Mouse (Mus musculus): ENCODE measurements around the gene Fndc3b. TPM values are rescaled to one million over a fixed set of nuclear protein-coding genes. Genes with fewer than 3 reads are reported as not detected.
A peak's percentile ranks its signal among the peaks of the same experiment; 100 is the strongest.

Gene Fndc3b
- polyA plus RNA-seq, 1 experiment from 2014 or later: 14.6 TPM

DNA sequence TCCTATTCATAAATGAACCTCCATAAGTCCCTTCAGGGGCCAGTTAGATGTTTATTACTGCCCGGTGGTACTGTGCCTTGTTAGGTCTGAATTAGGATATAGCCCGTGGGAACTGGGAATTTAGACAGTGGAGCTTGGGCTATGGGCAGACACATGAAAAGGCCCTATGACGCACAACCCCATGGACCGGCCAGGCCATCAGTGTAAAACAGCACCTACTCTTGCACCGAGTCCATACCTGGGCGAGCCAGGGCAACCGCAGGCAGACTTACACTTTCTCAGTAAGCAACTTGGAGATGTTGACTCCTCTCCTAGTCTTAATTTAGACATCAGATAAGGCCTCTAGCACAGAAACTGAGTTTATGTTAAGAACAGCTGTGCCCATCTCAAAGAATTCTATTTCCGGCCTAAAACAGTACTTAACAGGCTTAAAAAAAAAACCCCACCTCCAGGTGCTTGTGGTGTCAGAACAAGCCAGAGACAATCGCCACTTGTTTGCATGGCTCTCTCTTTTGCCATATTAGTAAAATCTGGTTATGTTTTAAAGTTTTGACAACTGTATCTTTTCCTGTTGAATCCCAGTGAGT lies 248.7 kb downstream of the Fndc3b start:
- no peaks in the 10 kb centered on the region for H3K27me3 ChIP-seq
- no peak overlapping the region for H3K9ac ChIP-seq (replicated peaks)
- no peak overlapping the region for H3K4me2 ChIP-seq (replicated peaks)
- H3K9me3 ChIP-seq: no peaks in the 10 kb centered on the region
- WGBS: 94% methylated on average over 9 of the region's 9 CpGs
- H3K4me1 ChIP-seq: no peaks in the 10 kb centered on the region
- H3K4me3 ChIP-seq: no peak overlapping the region
- no peak overlapping the region for H3K27ac ChIP-seq (replicated peaks)
- no peak for ATAC-seq (ENCODE audit: low FRiP score, low read depth)
- peaks cover 32% of the 10 kb centered on the region; the same call in 1 of the 2 replicates for H3K36me3 ChIP-seq

GRCm38 (mm10) chr3:27461861-27462260 lies 249.2 kb downstream of the Fndc3b start:
- H3K4me3 ChIP-seq: no peak overlapping the region
- H3K36me3 ChIP-seq: peaks cover 33% of the 10 kb centered on the region; the same call in 1 of the 2 replicates
- H3K27me3 ChIP-seq: no peaks in the 10 kb centered on the region
- no peak overlapping the region for H3K9ac ChIP-seq (replicated peaks)
- no peak overlapping the region for H3K4me2 ChIP-seq (replicated peaks)
- no peak for ATAC-seq (ENCODE audit: low FRiP score, low read depth)
- no peaks in the 10 kb centered on the region for H3K9me3 ChIP-seq
- no peak overlapping the region for H3K27ac ChIP-seq (replicated peaks)
- no peaks in the 10 kb centered on the region for H3K4me1 ChIP-seq
- WGBS: 94% methylated on average over 7 of the region's 7 CpGs

DNA sequence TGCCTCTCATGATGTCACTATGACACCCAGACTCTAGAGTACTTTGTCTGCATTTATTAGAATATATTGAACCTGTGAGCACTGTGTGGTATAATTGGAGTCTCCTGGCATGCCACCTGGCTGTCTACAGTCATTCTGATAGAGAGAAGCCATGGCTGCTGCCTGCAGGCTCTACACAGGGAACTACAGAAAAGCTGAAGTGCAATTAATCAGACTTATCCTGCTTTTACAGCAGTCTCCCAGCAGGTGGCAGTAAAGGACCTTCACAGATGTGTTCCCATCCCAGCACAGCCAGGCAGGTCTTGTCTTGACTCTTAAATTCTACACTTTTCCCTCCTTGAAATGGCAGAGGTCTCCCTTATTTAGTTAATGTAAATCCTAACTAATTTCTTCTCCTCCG lies 250.1 kb downstream of the Fndc3b start:
- Histone ChIP-seq H3K4me2 (replicated peaks) (no peak overlapping the region), H3K27me3 (no peaks in the 10 kb centered on the region), H3K4me1 (no peaks in the 10 kb centered on the region), H3K9me3 (no peaks in the 10 kb centered on the region), H3K9ac (replicated peaks) (no peak overlapping the region), H3K4me3 (no peak overlapping the region), H3K36me3 (peaks cover 42% of the 10 kb centered on the region), H3K27ac (replicated peaks) (no peak overlapping the region)
- ATAC-seq (ENCODE audit: low FRiP score, low read depth): peak; percentile 66; the same call in 1 of the 2 replicates
- WGBS: 75% methylated on average over 1 of the region's 1 CpGs

DNA sequence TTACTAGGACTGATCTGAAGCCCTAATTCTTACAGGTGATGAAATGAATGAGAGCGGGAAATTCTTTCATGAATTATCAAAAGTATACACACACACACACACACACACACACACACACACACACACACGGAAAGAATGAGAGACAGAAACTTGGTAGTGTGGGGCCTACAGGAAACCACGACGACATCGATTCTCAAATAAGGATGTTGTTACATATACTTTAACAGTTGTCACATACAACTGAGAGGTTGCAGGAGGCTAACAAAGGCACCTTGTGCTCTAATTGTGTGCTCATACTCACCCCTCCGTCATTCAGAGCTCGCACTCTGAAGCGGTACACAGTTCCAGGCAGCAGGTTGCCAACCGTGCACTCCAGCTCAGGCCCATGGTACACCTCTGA lies 252.7 kb downstream of the Fndc3b start:
- peaks cover 56% of the 10 kb centered on the region for H3K36me3 ChIP-seq
- H3K9me3 ChIP-seq: no peaks in the 10 kb centered on the region
- 93% methylated on average over 9 of the region's 9 CpGs for WGBS
- no peak overlapping the region for H3K4me2 ChIP-seq (replicated peaks)
- no peak for ATAC-seq (ENCODE audit: low FRiP score, low read depth)
- no peak overlapping the region for H3K4me3 ChIP-seq
- H3K4me1 ChIP-seq: no peaks in the 10 kb centered on the region
- H3K27me3 ChIP-seq: no peaks in the 10 kb centered on the region
- H3K9ac ChIP-seq (replicated peaks): no peak overlapping the region
- no peak overlapping the region for H3K27ac ChIP-seq (replicated peaks)

GRCm38 (mm10) chr3:27456514-27456913 lies 254.6 kb downstream of the Fndc3b start:
- H3K9ac ChIP-seq (replicated peaks): no peak overlapping the region
- H3K27me3 ChIP-seq: no peaks in the 10 kb centered on the region
- no peak overlapping the region for H3K4me3 ChIP-seq
- H3K27ac ChIP-seq (replicated peaks): no peak overlapping the region
- no peak overlapping the region for H3K4me2 ChIP-seq (replicated peaks)
- peaks cover 43% of the 10 kb centered on the region for H3K36me3 ChIP-seq
- ATAC-seq (ENCODE audit: low FRiP score, low read depth): no peak
- 93% methylated on average over 14 of the region's 14 CpGs for WGBS
- H3K4me1 ChIP-seq: no peaks in the 10 kb centered on the region
- no peaks in the 10 kb centered on the region for H3K9me3 ChIP-seq

- 81% methylated on average over 8 of the region's 8 CpGs for WGBS
- Histone ChIP-seq H3K36me3 (peaks cover 37% of the 10 kb centered on the region), H3K4me2 (replicated peaks) (no peak overlapping the region), H3K9me3 (no peaks in the 10 kb centered on the region), H3K4me3 (no peak overlapping the region), H3K27ac (replicated peaks) (no peak overlapping the region), H3K9ac (replicated peaks) (no peak overlapping the region), H3K4me1 (no peaks in the 10 kb centered on the region), H3K27me3 (no peaks in the 10 kb centered on the region)
- ATAC-seq (ENCODE audit: low FRiP score, low read depth): no peak
Measured at GRCm38 (mm10) chr3:27454402-27455195, 256.5 kb downstream of the Fndc3b start.

GRCm38 (mm10) chr3:27453453-27454098 lies 257.5 kb downstream of the Fndc3b start:
- Histone ChIP-seq H3K9me3 (no peaks in the 10 kb centered on the region), H3K27ac (replicated peaks) (no peak overlapping the region), H3K36me3 (peaks cover 30% of the 10 kb centered on the region), H3K4me3 (no peak overlapping the region), H3K4me1 (no peaks in the 10 kb centered on the region), H3K4me2 (replicated peaks) (no peak overlapping the region), H3K27me3 (no peaks in the 10 kb centered on the region), H3K9ac (replicated peaks) (no peak overlapping the region)
- no peak for ATAC-seq (ENCODE audit: low FRiP score, low read depth)
- 92% methylated on average over 13 of the region's 13 CpGs for WGBS

GRCm38 (mm10) chr3:27449447-27449846 lies 261.7 kb downstream of the Fndc3b start:
- no peaks in the 10 kb centered on the region for H3K27me3 ChIP-seq
- whole genome bisulfite sequencing: 87% methylated on average over 4 of the region's 4 CpGs
- H3K9me3 ChIP-seq: no peaks in the 10 kb centered on the region
- H3K9ac ChIP-seq (replicated peaks): no peak overlapping the region
- H3K27ac ChIP-seq (replicated peaks): no peak overlapping the region
- no peak overlapping the region for H3K4me2 ChIP-seq (replicated peaks)
- peaks cover 2% of the 10 kb centered on the region; the same call in 1 of the 2 replicates for H3K36me3 ChIP-seq
- no peaks in the 10 kb centered on the region for H3K4me1 ChIP-seq
- ATAC-seq (ENCODE audit: low FRiP score, low read depth): no peak
- H3K4me3 ChIP-seq: no peak overlapping the region

GRCm38 (mm10) chr3:27448367-27448766 lies 262.7 kb downstream of the Fndc3b start:
- Histone ChIP-seq H3K9me3 (no peaks in the 10 kb centered on the region), H3K9ac (replicated peaks) (no peak overlapping the region), H3K36me3 (no peaks in the 10 kb centered on the region), H3K27ac (replicated peaks) (no peak overlapping the region), H3K4me1 (no peaks in the 10 kb centered on the region), H3K4me2 (replicated peaks) (no peak overlapping the region), H3K4me3 (no peak overlapping the region), H3K27me3 (no peaks in the 10 kb centered on the region)
- 84% methylated on average over 9 of the region's 9 CpGs for WGBS
- no peak for ATAC-seq (ENCODE audit: low FRiP score, low read depth)

DNA sequence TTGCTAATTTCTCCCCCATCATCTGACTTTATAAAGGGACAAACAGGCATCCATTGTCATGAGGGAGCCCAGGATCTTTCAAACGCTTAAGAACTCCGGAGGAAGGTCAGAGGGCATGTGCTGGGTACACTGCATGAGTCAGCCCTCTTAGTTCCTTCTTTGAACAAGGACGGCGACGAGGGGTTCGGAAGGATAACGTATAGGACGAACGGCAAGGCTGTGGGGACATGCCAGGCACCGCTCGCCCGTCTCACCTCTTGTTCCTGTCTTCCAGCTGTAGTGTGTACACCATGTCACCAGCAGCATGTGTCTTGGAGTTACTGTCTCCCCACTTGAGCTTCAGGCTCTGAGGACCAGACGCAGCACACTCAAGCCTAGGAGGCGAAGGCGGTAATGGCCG lies 271.4 kb downstream of the Fndc3b start:
- Histone ChIP-seq H3K4me3 (no peak overlapping the region), H3K4me2 (replicated peaks) (no peak overlapping the region), H3K9me3 (no peaks in the 10 kb centered on the region), H3K27ac (replicated peaks) (no peak overlapping the region), H3K27me3 (no peaks in the 10 kb centered on the region), H3K4me1 (peaks cover 5% of the 10 kb centered on the region; the same call in 1 of the 2 replicates), H3K9ac (replicated peaks) (no peak overlapping the region), H3K36me3 (peaks cover 9% of the 10 kb centered on the region; the same call in 1 of the 2 replicates)
- ATAC-seq (ENCODE audit: low FRiP score, low read depth): no peak
- WGBS: 78% methylated on average over 16 of the region's 16 CpGs

- no peak overlapping the region for H3K9ac ChIP-seq (replicated peaks)
- H3K4me1 ChIP-seq: peaks cover 5% of the 10 kb centered on the region; the same call in 1 of the 2 replicates
- H3K9me3 ChIP-seq: no peaks in the 10 kb centered on the region
- H3K27me3 ChIP-seq: no peaks in the 10 kb centered on the region
- WGBS: 48% methylated on average over 6 of the region's 6 CpGs
- ATAC-seq (ENCODE audit: low FRiP score, low read depth): no peak
- H3K4me3 ChIP-seq: no peak overlapping the region
- no peak overlapping the region for H3K27ac ChIP-seq (replicated peaks)
- no peak overlapping the region for H3K4me2 ChIP-seq (replicated peaks)
- peaks cover 9% of the 10 kb centered on the region; the same call in 1 of the 2 replicates for H3K36me3 ChIP-seq
Measured at GRCm38 (mm10) chr3:27435096-27435620, 275.9 kb downstream of the Fndc3b start.

GRCm38 (mm10) chr3:27432981-27433380 lies 278.1 kb downstream of the Fndc3b start:
- H3K4me3 ChIP-seq: no peak overlapping the region
- H3K4me1 ChIP-seq: peaks cover 5% of the 10 kb centered on the region; the same call in 1 of the 2 replicates
- no peak for ATAC-seq (ENCODE audit: low FRiP score, low read depth)
- no peaks in the 10 kb centered on the region for H3K9me3 ChIP-seq
- H3K4me2 ChIP-seq (replicated peaks): no peak overlapping the region
- H3K27me3 ChIP-seq: no peaks in the 10 kb centered on the region
- 0 out of 2 replicates have a peak, but pooled peaks cover under 1% of the 10 kb centered on the region for H3K36me3 ChIP-seq
- no peak overlapping the region for H3K9ac ChIP-seq (replicated peaks)
- H3K27ac ChIP-seq (replicated peaks): no peak overlapping the region
- 89% methylated on average over 3 of the region's 3 CpGs for WGBS

All from midbrain, embryonic 12.5 days (tissue).